Mouse (Mus musculus): ENCODE measurements around the gene Krt28. TPM values are rescaled to one million over a fixed set of nuclear protein-coding genes. Genes with fewer than 3 reads are reported as not detected.

The Krt28 gene
- not detected for polyA plus RNA-seq (2014; fragmentation: Illumina TruSeq; extraction: RNeasy Lipid Tissue Mini Kit (QIAGEN cat#74804); ENCODE audit: low read depth, low replicate concordance)

GRCm38 (mm10) chr11:99374803-99375202 lies at the start of gene Krt28:
Krt28 (minus strand) TSS chr11:99374903.

DNA sequence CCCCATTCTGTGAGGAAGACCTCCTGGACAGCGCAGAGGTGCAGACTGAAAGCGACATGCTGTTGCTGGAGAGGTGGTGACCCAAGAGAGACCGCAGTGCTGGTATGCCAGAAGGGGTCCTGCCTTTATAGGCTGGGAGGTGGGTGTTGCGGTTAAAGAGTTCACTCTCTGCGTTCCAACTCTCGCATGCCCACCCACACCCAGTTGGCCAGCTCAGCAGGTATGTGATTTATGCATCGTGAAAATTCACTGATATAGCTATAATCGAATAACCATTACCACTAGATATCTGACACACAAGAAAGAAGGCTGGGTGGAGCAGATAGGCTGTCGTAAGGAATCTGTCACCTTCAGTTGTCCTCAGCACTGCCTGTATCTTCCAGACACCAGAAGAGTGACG lies 47.5 kb upstream of the Krt28 start, which contains the start of gene Krt12:
Gene Krt12 (minus strand): TSS at position 101 of the 400 bp plus-strand sequence.

DNA sequence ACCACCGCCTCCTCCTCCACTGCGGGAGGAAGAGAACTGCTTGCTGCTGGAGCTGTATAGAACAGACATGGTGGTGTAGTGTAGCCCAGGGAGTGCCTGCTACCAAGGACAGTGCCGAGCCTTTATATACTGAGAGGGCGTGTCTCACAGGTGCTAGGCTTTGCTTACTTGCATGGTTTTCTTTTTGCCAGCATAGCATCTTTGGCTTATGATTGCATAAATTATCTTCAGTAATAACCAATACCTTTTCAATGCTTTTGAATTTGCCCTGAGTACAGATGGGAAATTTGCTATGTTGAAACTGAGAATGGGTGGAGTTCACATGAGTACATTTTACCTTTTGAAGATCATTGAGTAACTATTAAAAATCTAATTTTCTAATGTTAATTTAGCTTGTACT lies 14.6 kb upstream of the Krt28 start, which contains the start of gene Krt10:
Gene Krt10 (minus strand): TSS at position 101 of the 400 bp plus-strand sequence.

GRCm38 (mm10) chr11:99351004-99351403 lies 23.7 kb downstream of the Krt28 start, which contains the start of gene Krt27:
Krt27 (minus strand) TSS chr11:99351104.

DNA sequence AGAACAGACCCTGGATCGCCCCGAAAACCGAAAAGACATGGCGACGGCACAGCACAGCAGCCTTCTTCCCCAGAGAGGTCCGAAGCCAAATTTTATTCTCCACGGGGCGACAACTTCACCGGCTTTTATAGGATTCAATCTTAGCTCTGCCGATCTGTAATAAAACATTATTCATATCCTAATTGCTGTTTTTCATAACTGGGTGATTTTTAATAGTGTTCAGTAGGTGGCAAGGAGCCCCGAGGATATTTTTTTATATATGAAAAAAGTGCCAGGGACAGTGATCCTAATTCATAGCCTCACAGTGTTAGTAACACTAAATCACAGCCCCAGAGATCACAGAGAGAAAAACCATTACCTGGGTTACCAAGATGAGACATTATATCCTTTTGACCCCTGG lies 36.8 kb downstream of the Krt28 start, which contains the start of gene Krt26:
Gene Krt26 (minus strand): TSS at position 101 of the 400 bp plus-strand sequence.

GRCm38 (mm10) chr11:99322851-99323250 lies 51.9 kb downstream of the Krt28 start, which contains the start of gene Krt25:
Krt25 (minus strand) TSS chr11:99322951.

Other genes with a start within 250 kb of the Krt28 start
- 0.57 TPM for gene Ccr7, start 219.8 kb downstream of the Krt28 start, polyA plus RNA-seq (2014; fragmentation: Illumina TruSeq; extraction: RNeasy Lipid Tissue Mini Kit (QIAGEN cat#74804); ENCODE audit: low read depth, low replicate concordance)
- gene Smarce1, start 143.9 kb downstream of the Krt28 start, polyA plus RNA-seq (2014; fragmentation: Illumina TruSeq; extraction: RNeasy Lipid Tissue Mini Kit (QIAGEN cat#74804); ENCODE audit: low read depth, low replicate concordance), result 168 TPM
- gene Krt222, start 130.8 kb downstream of the Krt28 start, polyA plus RNA-seq (2014; fragmentation: Illumina TruSeq; extraction: RNeasy Lipid Tissue Mini Kit (QIAGEN cat#74804); ENCODE audit: low read depth, low replicate concordance), result 3.2 TPM
- not detected for gene Krt24, start 89.6 kb downstream of the Krt28 start, polyA plus RNA-seq (2014; fragmentation: Illumina TruSeq; extraction: RNeasy Lipid Tissue Mini Kit (QIAGEN cat#74804); ENCODE audit: low read depth, low replicate concordance)
- gene Krt25, start 52.0 kb downstream of the Krt28 start, polyA plus RNA-seq (2014; fragmentation: Illumina TruSeq; extraction: RNeasy Lipid Tissue Mini Kit (QIAGEN cat#74804); ENCODE audit: low read depth, low replicate concordance), result not detected
- not detected for gene Krt26, start 36.9 kb downstream of the Krt28 start, polyA plus RNA-seq (2014; fragmentation: Illumina TruSeq; extraction: RNeasy Lipid Tissue Mini Kit (QIAGEN cat#74804); ENCODE audit: low read depth, low replicate concordance)
- not detected for gene Krt27, start 23.8 kb downstream of the Krt28 start, polyA plus RNA-seq (2014; fragmentation: Illumina TruSeq; extraction: RNeasy Lipid Tissue Mini Kit (QIAGEN cat#74804); ENCODE audit: low read depth, low replicate concordance)
- 17.3 TPM for gene Krt10, start 14.5 kb upstream of the Krt28 start, polyA plus RNA-seq (2014; fragmentation: Illumina TruSeq; extraction: RNeasy Lipid Tissue Mini Kit (QIAGEN cat#74804); ENCODE audit: low read depth, low replicate concordance)
- gene Krt12, start 47.4 kb upstream of the Krt28 start, polyA plus RNA-seq (2014; fragmentation: Illumina TruSeq; extraction: RNeasy Lipid Tissue Mini Kit (QIAGEN cat#74804); ENCODE audit: low read depth, low replicate concordance), result 0.47 TPM
- 486 TPM for gene Krt20, start 63.2 kb upstream of the Krt28 start, polyA plus RNA-seq (2014; fragmentation: Illumina TruSeq; extraction: RNeasy Lipid Tissue Mini Kit (QIAGEN cat#74804); ENCODE audit: low read depth, low replicate concordance)
- gene Krt23, start 118.2 kb upstream of the Krt28 start, polyA plus RNA-seq (2014; fragmentation: Illumina TruSeq; extraction: RNeasy Lipid Tissue Mini Kit (QIAGEN cat#74804); ENCODE audit: low read depth, low replicate concordance), result 3.1 TPM
- gene Krt39, start 146.4 kb upstream of the Krt28 start, polyA plus RNA-seq (2014; fragmentation: Illumina TruSeq; extraction: RNeasy Lipid Tissue Mini Kit (QIAGEN cat#74804); ENCODE audit: low read depth, low replicate concordance), result not detected
- gene Krt40, start 168.3 kb upstream of the Krt28 start, polyA plus RNA-seq (2014; fragmentation: Illumina TruSeq; extraction: RNeasy Lipid Tissue Mini Kit (QIAGEN cat#74804); ENCODE audit: low read depth, low replicate concordance), result not detected
- not detected for gene Krtap3-3, start 176.0 kb upstream of the Krt28 start, polyA plus RNA-seq (2014; fragmentation: Illumina TruSeq; extraction: RNeasy Lipid Tissue Mini Kit (QIAGEN cat#74804); ENCODE audit: low read depth, low replicate concordance)
- not detected for gene Krtap3-2, start 181.9 kb upstream of the Krt28 start, polyA plus RNA-seq (2014; fragmentation: Illumina TruSeq; extraction: RNeasy Lipid Tissue Mini Kit (QIAGEN cat#74804); ENCODE audit: low read depth, low replicate concordance)
- gene Gm11939, start 184.6 kb upstream of the Krt28 start, polyA plus RNA-seq (2014; fragmentation: Illumina TruSeq; extraction: RNeasy Lipid Tissue Mini Kit (QIAGEN cat#74804); ENCODE audit: low read depth, low replicate concordance), result not detected
- gene Krtap3-1, start 191.7 kb upstream of the Krt28 start, polyA plus RNA-seq (2014; fragmentation: Illumina TruSeq; extraction: RNeasy Lipid Tissue Mini Kit (QIAGEN cat#74804); ENCODE audit: low read depth, low replicate concordance), result not detected
- not detected for gene Krtap1-5, start 206.1 kb upstream of the Krt28 start, polyA plus RNA-seq (2014; fragmentation: Illumina TruSeq; extraction: RNeasy Lipid Tissue Mini Kit (QIAGEN cat#74804); ENCODE audit: low read depth, low replicate concordance)
- not detected for gene Krtap1-4, start 208.8 kb upstream of the Krt28 start, polyA plus RNA-seq (2014; fragmentation: Illumina TruSeq; extraction: RNeasy Lipid Tissue Mini Kit (QIAGEN cat#74804); ENCODE audit: low read depth, low replicate concordance)
- gene Krtap1-3, start 216.4 kb upstream of the Krt28 start, polyA plus RNA-seq (2014; fragmentation: Illumina TruSeq; extraction: RNeasy Lipid Tissue Mini Kit (QIAGEN cat#74804); ENCODE audit: low read depth, low replicate concordance), result not detected
- not detected for gene Krtap9-3, start 223.2 kb upstream of the Krt28 start, polyA plus RNA-seq (2014; fragmentation: Illumina TruSeq; extraction: RNeasy Lipid Tissue Mini Kit (QIAGEN cat#74804); ENCODE audit: low read depth, low replicate concordance)
- not detected for gene Gm11938, start 228.4 kb upstream of the Krt28 start, polyA plus RNA-seq (2014; fragmentation: Illumina TruSeq; extraction: RNeasy Lipid Tissue Mini Kit (QIAGEN cat#74804); ENCODE audit: low read depth, low replicate concordance)
- gene Gm11937, start 235.3 kb upstream of the Krt28 start, polyA plus RNA-seq (2014; fragmentation: Illumina TruSeq; extraction: RNeasy Lipid Tissue Mini Kit (QIAGEN cat#74804); ENCODE audit: low read depth, low replicate concordance), result not detected
- gene Krtap2-4, start 239.9 kb upstream of the Krt28 start, polyA plus RNA-seq (2014; fragmentation: Illumina TruSeq; extraction: RNeasy Lipid Tissue Mini Kit (QIAGEN cat#74804); ENCODE audit: low read depth, low replicate concordance), result not detected
- gene Gm11562, start 245.5 kb upstream of the Krt28 start, polyA plus RNA-seq (2014; fragmentation: Illumina TruSeq; extraction: RNeasy Lipid Tissue Mini Kit (QIAGEN cat#74804); ENCODE audit: low read depth, low replicate concordance), result not detected

Measured in sigmoid colon, adult 10 weeks (tissue).